Mouse (Mus musculus): ENCODE measurements around the gene Fam114a2.

Fam114a2 gene

GRCm38 (mm10) chr11:57519304-57519703, 887 bp upstream of the Fam114a2 start:
- no peak for DNase-seq (ENCODE audit: extremely low read depth, low read depth)

- DNase-seq (ENCODE audit: extremely low read depth, low read depth), result peak; percentile 12
Observed at GRCm38 (mm10) chr11:57518751-57519148, 333 bp upstream of the Fam114a2 start.

GRCm38 (mm10) chr11:57516946-57517441, 1.4 kb downstream of the Fam114a2 start:
- DNase-seq (ENCODE audit: extremely low read depth, low read depth), result no peak

DNA sequence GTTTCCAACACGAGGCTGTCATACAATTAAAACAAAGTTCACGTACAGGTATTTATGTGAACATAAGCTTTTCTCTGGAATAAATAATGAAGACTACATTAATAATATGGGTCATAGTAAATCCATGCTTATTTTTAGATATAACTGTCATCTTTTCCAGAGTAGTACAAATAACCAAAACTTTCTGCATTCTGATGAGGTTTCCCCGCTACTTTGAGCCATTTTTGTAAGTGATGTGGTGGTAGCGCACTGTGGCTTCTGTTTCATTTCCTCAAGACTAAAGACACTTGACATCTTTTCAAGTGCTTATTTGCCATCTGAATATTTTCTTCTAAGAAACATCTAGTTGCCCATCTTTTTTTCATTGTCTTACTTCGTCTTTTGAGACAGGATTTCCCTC, 3.2 kb downstream of the Fam114a2 start:
- no peak for DNase-seq (ENCODE audit: extremely low read depth, low read depth)

GRCm38 (mm10) chr11:57506899-57507298, 11.5 kb downstream of the Fam114a2 start:
- no peak for DNase-seq (ENCODE audit: extremely low read depth, low read depth)

GRCm38 (mm10) chr11:57503155-57503554, 15.3 kb downstream of the Fam114a2 start:
- DNase-seq (ENCODE audit: extremely low read depth, low read depth), result no peak

DNA sequence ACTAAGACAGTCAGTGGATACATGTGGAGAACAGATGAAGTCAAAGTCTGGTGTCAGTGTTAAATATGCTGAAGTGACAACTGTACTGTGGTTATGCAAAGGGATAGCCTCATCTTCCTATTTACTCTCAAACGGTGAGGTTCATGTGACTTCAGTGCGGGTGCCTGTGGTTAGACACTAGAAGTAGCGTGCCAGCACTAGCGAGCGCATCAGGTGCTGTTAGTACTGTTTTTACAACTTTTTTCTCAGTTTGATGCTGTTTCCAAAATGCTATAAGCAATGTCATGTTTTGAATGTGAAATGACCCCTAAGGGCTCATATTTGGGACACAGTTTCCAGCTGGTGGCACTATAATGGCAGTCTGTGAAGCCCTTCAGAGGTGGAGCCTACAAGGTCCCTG, 20.2 kb downstream of the Fam114a2 start:
- no peak for DNase-seq (ENCODE audit: extremely low read depth, low read depth)

DNA sequence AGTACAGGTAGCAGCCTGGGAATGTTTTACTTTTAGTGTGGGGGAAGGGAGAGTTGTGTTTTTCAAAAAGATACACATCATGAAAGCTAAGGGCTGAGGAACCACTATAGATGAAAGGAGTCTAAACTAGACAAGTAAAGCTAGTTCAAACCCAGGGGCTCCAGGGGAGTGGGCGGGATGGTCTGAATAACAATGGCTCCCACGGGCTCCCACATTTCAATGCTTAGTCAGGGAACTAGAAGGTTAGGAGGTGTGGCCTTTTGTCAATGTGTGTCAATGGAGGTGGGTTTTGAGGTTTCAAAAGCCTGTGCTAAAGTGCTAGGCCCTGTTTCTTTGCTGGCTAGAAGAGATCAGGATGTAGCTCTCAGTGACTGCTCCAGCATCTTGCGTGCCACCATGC, 20.7 kb downstream of the Fam114a2 start:
- DNase-seq (ENCODE audit: extremely low read depth, low read depth), result no peak

- no peak for DNase-seq (ENCODE audit: extremely low read depth, low read depth)
Observed at GRCm38 (mm10) chr11:57496462-57497039, 21.9 kb downstream of the Fam114a2 start.

DNA sequence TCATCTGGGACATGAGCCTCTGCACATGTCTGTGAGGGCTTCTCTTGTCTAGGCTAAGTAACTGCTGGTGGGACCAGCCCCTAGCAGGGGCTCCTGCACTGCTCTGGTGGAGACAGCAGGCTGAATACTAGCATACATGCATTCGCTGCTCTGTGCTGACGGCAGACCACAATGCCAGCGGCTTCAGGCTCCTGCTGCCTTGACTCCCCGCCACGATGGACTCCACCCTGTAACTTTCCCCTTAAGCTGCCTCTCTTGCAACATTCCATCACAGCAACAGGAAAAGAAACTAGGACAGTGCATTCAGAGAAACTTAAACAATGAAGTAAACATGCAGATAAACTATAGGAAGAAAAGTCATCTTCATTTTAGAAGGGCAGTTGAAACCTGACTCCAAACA, 30.0 kb downstream of the Fam114a2 start:
- no peak for DNase-seq (ENCODE audit: extremely low read depth, low read depth)

DNA sequence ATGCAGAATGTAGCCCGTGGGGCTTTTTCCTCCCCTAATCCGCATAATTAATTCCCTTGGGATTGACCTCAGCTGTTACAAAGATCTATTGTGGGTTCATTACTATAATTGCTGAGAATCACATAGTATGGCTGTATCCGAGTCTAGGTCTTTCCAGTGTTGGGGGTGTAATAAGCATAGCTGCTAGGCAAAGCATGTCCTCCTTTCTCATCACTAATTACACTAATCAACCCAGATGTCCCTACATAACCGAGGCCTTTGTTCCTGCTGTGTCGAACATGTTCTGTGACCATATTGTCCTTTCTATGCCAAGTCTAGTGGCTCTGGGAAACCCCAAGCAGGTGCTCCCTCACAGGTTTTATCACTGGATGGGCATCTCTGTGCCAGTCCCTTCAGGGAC, 40.3 kb downstream of the Fam114a2 start:
- no peak for DNase-seq (ENCODE audit: extremely low read depth, low read depth)

GRCm38 (mm10) chr11:57475119-57475518, 43.3 kb downstream of the Fam114a2 start:
- DNase-seq (ENCODE audit: extremely low read depth, low read depth), result no peak

GRCm38 (mm10) chr11:57474296-57474941, 44.0 kb downstream of the Fam114a2 start:
- DNase-seq (ENCODE audit: extremely low read depth, low read depth), result no peak

GRCm38 (mm10) chr11:57470979-57471378, 47.4 kb downstream of the Fam114a2 start:
- no peak for DNase-seq (ENCODE audit: extremely low read depth, low read depth)

DNA sequence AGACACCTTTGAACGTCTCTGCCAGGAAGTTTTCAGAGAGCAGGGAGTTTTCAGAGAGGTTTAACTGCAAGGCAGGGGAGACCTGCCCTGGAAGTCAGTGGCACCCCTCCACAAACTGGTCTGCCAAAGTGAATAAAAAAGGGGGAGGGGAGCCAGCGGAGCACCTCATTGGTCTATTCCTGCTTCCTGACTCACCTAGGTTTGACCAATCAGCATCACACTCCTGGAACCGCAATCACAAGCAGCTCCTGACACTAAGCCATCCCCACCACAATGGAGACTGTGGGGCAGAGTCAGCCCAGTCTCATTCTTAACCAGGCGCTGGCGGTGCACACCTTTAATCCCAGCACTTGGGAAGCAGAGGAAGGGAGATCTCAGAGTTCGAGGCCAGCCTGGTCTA, 48.4 kb downstream of the Fam114a2 start:
- no peak for DNase-seq (ENCODE audit: extremely low read depth, low read depth)

DNA sequence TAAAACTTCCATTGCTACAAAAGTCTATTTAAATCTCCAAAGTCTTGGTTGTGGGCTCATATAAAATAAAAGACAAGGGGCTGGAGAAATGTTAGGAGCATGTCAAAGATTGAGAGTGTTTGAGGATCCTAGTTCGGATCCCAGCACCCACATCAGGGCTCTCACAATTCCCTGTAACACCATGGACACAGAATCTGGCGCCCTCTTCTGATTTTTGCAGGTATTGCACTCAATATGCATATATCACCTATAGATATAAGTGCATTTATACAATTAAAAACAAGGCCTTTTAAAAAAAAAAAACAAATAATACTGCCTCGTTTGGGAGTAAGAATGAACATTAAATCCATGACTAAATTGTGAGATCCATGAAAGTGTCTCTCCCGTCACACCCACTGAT, 49.7 kb downstream of the Fam114a2 start:
- DNase-seq (ENCODE audit: extremely low read depth, low read depth), result no peak

DNA sequence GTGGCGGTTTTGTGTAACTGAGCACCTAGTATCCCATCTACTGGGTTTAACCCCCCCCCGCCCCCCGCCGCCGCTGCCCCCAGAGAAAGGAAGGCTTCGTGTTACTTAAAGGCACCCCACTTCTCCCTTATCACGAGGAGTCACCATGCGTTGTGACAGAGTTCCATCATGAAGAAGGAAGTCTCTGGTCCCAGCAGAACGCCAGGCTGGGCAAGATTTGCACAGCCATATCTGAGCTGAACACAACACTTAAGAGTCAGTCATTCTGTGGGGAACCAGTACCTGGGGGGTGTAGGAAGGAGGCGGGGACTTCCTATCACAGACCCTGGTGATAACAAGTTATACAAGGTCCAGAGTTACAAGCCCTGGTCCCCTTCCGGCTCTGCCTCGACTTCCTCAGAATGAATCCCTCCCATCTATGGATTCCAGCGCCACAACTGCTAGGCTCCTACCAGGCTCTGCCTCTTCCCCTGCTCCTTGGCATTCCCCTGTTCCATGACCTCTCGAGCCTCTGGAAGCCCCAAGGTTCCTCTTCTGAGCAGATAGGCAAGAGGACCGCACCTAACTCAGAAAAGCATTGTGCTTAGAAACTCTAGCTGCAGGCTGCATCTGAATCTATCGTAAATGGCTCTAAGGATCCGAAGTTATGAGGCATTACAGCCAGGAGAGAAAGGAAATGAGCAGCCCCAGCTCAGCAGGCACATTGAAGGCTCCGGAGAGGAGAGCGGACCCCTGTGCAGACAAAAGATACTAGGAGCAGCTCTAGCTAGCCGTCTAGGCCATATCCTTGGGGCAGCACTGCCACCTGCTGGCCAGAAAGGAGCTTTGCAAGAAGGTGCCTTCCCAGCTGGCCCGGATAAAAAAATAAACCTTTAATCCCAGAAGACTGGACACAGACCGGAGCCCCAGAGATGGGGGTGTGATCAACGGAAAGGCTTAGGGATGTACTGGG, 51.0 kb downstream of the Fam114a2 start:
- peak; percentile 81 for DNase-seq (ENCODE audit: extremely low read depth, low read depth)

- no peak for DNase-seq (ENCODE audit: extremely low read depth, low read depth)
Observed at GRCm38 (mm10) chr11:57465844-57466243, 52.6 kb downstream of the Fam114a2 start.

GRCm38 (mm10) chr11:57465025-57465424, 53.4 kb downstream of the Fam114a2 start:
- DNase-seq (ENCODE audit: extremely low read depth, low read depth), result no peak

DNA sequence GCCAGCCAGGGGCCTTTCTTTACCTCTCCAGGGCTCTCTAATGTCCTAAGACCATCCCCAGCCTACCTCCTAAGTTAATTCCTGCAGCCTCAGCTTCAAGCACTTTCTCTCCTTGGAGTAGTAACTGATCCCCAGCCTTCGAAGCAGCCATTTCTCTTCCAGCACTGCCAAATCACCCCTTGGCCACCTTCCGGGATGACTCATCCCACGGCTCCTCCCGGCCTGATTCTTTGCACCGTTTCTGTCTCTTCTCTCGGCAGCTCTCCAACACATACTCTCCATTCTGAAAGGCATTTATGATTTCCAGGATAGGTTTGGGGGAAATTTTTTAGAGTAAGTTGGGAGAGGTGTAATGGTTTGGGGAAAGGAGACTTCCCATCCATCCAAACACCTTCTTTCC, 58.7 kb downstream of the Fam114a2 start:
- no peak for DNase-seq (ENCODE audit: extremely low read depth, low read depth)

- no peak for DNase-seq (ENCODE audit: extremely low read depth, low read depth)
Observed at GRCm38 (mm10) chr11:57454421-57454820, 64.0 kb downstream of the Fam114a2 start.

All from MEL-GATA-1-ER (cell line).